Mouse (Mus musculus): ENCODE data around the gene Taar9. TPM values are rescaled to one million over a fixed set of nuclear protein-coding genes. Genes with fewer than 3 reads are reported as not detected.
"Not testable (repeated sequence)": the region's sequence is repeated elsewhere in the genome, so short reads cannot be mapped to it uniquely, and the experiment has no call there.

Taar9 gene
- not detected for total RNA-seq (2022)

- DNase-seq (ENCODE audit: low spot score in 2 of 2), result not testable (repeated sequence)
Observed at GRCm38 (mm10) chr10:24109434-24109833, at the start of gene Taar9. Taar9 (minus strand) TSS chr10:24109534.

- no peak for DNase-seq (ENCODE audit: low spot score in 2 of 2)
Observed at GRCm38 (mm10) chr10:24158470-24159254, 49.3 kb upstream of the Taar9 start.

- DNase-seq (ENCODE audit: low spot score in 2 of 2), result no peak
Observed at GRCm38 (mm10) chr10:24150086-24150485, 40.8 kb upstream of the Taar9 start.

DNA sequence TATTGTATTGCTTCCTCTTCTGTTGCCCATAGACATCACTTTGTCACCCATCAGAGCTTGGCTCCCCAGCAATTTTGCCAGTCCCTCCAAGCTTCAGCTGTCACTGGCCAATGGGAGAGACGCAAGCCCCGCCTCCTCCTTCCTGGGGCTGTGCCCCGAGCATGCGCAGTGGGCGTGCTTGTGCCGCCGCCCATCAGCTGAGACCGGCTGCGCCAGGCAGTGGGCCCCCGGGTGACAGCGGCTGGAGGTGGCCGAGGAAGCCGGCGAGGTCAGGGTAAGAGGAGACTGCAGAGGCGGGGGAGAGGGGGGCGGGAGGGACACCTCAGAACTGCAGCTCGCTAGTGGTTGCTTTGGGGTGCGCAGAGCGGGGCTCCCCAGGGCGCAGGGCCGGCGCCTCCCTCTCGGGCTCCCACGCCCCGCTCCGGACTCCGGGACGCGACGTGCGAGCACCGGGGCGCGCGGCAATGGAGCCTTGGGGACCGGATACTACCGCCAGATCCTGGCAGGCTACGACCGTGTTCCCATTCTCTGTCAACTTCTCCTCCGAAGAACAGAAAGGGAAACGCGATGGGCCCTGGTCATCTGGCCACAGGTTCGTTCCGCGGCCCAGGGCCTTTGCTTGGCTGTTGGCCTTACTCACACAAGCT is 39.9 kb upstream of the Taar9 start, which contains the start of gene Stx7:
Stx7 (plus strand) TSS at position 168 of the 647 bp plus-strand sequence.
- peak; percentile 78 to 89 for DNase-seq (ENCODE audit: low spot score in 2 of 2)

DNA sequence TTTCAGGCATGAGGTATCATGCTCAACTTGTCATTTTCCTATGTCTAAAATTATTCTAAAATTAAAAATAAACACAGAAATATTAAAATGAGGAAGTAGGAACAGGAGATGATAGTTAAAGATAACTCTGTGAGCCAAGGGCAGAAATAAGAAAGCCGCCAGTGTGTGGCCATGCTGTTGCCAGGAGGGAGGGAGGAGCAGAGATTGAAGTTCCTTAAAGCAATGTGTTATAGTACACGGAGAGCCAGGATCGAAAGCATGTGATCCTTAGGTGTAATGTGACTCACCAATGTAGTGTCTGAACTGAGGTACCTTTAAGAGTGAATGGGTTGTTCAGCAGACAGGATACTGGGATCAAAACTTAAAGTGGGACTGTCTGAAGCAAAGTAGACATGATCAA is 33.4 kb upstream of the Taar9 start:
- DNase-seq (ENCODE audit: low spot score in 2 of 2), result no peak

DNA sequence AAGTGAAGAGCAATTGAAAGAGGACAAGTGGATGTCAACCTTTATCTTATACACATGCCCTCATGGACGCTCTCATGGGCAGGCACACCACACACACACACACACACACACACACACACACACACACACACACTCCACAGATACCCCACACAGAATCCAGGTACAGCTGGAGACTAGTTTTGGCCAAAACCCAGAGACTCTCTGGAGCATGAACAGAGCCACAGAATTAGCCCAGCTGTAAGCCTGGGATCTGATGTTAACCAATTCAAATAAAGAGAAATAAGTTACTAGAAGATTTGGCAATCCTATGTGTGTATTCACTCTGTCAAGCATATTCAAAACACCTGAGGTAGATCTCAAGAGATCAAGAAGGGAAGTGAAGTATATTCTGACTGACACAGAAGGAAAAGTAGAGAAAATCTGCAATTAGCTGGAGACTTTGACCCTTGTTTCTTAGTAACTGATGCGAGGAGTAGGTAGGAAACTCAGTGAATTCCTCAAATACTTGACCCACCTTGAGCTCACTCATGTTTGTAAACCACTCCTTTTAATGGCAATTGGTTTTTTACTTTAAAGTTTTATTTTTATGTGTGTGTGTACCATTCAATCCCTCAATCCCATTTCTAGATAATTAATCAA is 29.4 kb upstream of the Taar9 start:
- no peak for DNase-seq (ENCODE audit: low spot score in 2 of 2)

- no peak for DNase-seq (ENCODE audit: low spot score in 2 of 2)
Observed at GRCm38 (mm10) chr10:24134071-24134645, 24.8 kb upstream of the Taar9 start.

- no peak for DNase-seq (ENCODE audit: low spot score in 2 of 2)
Observed at GRCm38 (mm10) chr10:24133132-24133531, 23.8 kb upstream of the Taar9 start.

DNA sequence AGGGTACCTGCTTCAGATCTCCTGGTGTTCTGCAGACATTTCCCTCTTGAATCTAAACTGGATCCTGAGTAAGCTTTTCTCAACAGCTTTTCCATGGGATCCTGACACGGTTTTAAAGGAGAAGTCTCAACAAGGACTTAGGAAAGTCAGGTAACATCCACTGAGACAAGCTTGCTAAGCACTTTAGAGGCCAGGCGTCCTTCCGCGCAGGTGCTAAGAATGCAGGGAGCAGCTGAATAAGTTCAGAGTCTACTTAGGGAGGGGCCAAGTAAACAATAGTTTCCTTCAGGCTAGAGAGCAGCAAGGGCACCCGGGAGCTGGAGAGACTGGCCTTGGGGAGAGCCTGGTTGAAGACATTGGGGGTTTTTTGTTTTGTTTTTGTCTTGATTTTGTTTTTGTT is 22.9 kb upstream of the Taar9 start:
- no peak for DNase-seq (ENCODE audit: low spot score in 2 of 2)

DNA sequence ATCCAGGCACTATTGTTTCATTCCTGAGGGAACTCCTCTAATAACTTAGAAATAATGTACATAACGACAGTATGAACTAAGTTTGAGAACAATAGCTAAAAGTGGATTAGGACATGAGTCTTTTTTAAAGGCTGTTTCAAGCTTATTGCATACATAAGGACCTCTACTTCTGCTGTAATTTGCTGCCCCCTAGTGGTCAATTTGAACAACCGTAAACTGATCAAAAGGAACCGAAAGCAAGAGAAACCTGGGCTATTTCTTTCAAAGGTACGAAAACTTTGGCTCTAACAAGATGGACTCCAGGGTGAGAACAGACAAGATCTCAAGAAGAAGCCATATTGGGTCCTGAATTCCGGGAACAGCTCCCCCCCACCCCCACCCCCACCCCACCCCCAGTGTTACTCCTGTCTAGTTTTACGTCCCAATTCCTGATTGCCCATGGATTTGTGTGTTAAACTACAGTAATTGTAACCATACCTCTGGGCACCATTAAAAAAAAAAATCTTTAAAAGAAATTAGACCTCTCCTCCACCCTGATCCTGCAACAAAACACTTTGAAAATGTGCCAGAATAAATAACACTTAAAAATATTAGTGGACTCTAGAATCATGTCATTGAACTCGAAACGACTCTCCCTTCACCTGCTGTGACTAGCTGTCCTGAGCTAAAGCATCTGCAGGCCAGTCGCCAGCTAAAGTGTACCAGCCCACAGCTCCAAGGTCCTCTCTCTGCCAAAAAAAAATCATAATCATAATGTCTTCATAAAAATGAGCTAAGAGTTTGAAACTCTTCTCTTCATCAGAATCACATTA is 22.3 kb upstream of the Taar9 start:
- no peak for DNase-seq (ENCODE audit: low spot score in 2 of 2)

- no peak for DNase-seq (ENCODE audit: low spot score in 2 of 2)
Observed at GRCm38 (mm10) chr10:24111116-24111778, 1.9 kb upstream of the Taar9 start.

DNA sequence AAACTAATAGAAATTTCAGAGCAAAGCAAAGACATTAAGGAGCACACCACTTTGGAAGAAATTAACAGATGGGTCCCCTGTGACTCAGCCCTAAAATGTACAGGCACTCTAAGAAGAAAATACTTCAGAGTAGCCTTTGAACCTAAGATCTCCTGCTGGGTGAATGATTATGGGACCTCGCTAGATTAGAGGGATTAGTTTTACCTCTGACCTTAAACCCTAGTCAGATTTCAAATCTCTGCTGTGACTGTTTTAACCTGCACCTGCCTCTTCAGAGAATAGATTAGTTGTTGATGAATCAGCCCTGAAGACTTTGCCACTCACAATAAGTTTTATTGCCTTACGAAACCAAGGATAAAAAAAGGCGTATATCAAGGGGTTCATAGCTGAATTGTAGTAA is 1.1 kb downstream of the Taar9 start:
- no peak for DNase-seq (ENCODE audit: low spot score in 2 of 2)

GRCm38 (mm10) chr10:24107747-24108146 is 1.6 kb downstream of the Taar9 start:
- DNase-seq (ENCODE audit: low spot score in 2 of 2), result no peak

- DNase-seq (ENCODE audit: low spot score in 2 of 2), result not testable (repeated sequence)
Observed at GRCm38 (mm10) chr10:24103299-24103698, 6.0 kb downstream of the Taar9 start.

GRCm38 (mm10) chr10:24101812-24102211 is 7.5 kb downstream of the Taar9 start, which contains the start of gene Taar8c:
Taar8c (minus strand) TSS chr10:24101912.
- DNase-seq (ENCODE audit: low spot score in 2 of 2), result not testable (repeated sequence)

GRCm38 (mm10) chr10:24097010-24097409 is 12.3 kb downstream of the Taar9 start:
- not testable (repeated sequence) for DNase-seq (ENCODE audit: low spot score in 2 of 2)

DNA sequence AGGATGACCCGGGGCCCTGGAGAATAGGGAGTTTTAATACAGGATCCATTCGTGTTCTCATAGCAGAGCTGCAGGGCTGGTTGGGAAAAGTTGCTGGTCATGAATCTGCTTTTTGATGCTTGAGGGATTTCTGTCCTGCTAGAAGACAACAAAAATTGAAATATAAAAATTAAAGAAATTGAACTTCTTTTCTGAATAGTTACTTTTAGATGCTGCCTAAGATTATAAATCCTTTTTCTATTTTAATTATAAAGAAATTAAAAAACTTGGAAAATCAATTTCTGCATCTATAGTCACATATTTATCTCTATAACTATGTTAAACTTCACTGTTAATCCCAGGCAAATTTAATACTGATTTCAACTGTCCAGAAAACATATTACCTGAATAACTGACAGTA is 17.1 kb downstream of the Taar9 start, which contains the start of gene Taar8b:
Taar8b (minus strand) TSS at position 101 of the 400 bp plus-strand sequence.
- no peak for DNase-seq (ENCODE audit: low spot score in 2 of 2)

DNA sequence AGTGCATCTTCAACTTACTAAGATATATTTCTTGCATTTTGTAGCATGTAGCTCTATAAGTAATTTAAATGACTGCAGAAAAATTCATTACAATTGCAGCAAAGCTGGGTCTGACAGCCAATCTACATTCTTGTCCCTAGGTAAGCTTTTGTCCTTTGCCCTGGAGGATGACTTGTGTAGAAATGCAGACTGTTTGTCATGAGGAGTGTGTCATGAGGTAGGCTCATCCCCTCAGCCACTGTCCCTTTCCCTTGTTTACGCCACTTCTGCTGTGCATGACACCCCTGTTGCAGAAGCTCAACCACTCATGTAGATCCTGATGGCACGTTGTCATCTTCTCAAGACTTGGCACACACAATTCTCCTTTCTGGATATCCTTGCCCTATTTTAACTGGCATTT is 22.2 kb downstream of the Taar9 start:
- DNase-seq (ENCODE audit: low spot score in 2 of 2), result no peak

DNA sequence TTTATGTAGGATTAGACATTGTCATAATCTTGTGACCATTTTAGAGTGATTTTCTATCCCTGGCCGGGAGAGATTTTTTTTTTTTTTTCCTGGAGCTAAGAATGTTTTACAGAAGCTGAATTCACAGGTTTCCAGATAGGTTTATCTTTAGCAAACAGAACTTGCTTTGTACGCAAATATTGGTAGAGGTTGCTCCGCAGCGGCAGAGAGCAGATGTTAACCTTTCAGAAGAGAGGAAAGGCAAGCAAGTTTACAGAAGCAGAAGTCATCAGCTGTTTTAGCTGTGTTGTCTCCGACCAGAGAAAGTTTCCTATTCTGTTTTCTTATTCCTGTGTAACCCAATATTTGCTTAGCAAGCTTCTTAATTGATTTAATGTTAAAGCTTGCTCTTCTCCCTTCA is 22.8 kb downstream of the Taar9 start:
- DNase-seq (ENCODE audit: low spot score in 2 of 2), result no peak

GRCm38 (mm10) chr10:24085936-24086335 is 23.4 kb downstream of the Taar9 start:
- no peak for DNase-seq (ENCODE audit: low spot score in 2 of 2)
